Comparison of ENCODE assay signal across 8 mouse cellular contexts in genomic region chr2:135361798-135362197, GRCm38 (mm10).
A peak's percentile ranks its signal among the peaks of the same experiment; 100 is the strongest.
DNase-seq lines count a peak whose midpoint lies in the region; ATAC-seq and TF ChIP-seq lines count a peak whose summit lies in the region.

No protein-coding gene starts in this region.

- H3K27ac ChIP-seq in hindbrain, embryonic 11.5 days (ENCODE audit: low read depth, low read length), result no peak overlapping the region
- no peak overlapping the region for H3K27ac ChIP-seq in hindbrain, embryonic 10.5 days
- H3K27ac ChIP-seq in cortical plate, adult 2 months (ENCODE audit: insufficient read depth, low read length), result no peak overlapping the region

- H3K4me3 ChIP-seq in hindbrain, embryonic 11.5 days (ENCODE audit: low read depth, low read length), result no peak overlapping the region
- no peak overlapping the region for H3K4me3 ChIP-seq in hindbrain, embryonic 10.5 days
- no peak overlapping the region for H3K4me3 ChIP-seq in cortical plate, adult 2 months (ENCODE audit: insufficient read depth, low read length)

- WGBS in hindbrain, embryonic 11.5 days, result 36% methylated on average over 1 of the region's 1 CpGs
- 33% methylated on average over 1 of the region's 1 CpGs for WGBS in hindbrain, embryonic 10.5 days

- H3K9ac ChIP-seq in hindbrain, embryonic 11.5 days (ENCODE audit: low read depth, low read length), result no peak overlapping the region

- TF ChIP-seq POLR2A in cortical plate, adult 2 months (IDR thresholded peaks at IDR 0.05; ENCODE audit: extremely low read depth, insufficient read depth, low read length), result no peak

- peak; percentile 43; the same call in 1 of the 2 replicates for ATAC-seq in hindbrain, embryonic 11.5 days (ENCODE audit: low FRiP score)

- H3K4me2 ChIP-seq in hindbrain, embryonic 11.5 days (replicated peaks; ENCODE audit: low read depth, low read length), result no peak overlapping the region

- no peaks in the 10 kb centered on the region for H3K4me1 ChIP-seq in hindbrain, embryonic 11.5 days (replicated peaks; ENCODE audit: control insufficient read depth, insufficient read depth, low read length)
- no peaks in the 10 kb centered on the region for H3K4me1 ChIP-seq in hindbrain, embryonic 10.5 days (replicated peaks)
- no peaks in the 10 kb centered on the region; the same call in 1 of the 2 replicates for H3K4me1 ChIP-seq in cortical plate, adult 2 months (ENCODE audit: control insufficient read depth, insufficient read depth, low read length)

- H3K27me3 ChIP-seq in hindbrain, embryonic 11.5 days (ENCODE audit: control insufficient read depth, insufficient read depth, low read length), result no peaks in the 10 kb centered on the region
- no peaks in the 10 kb centered on the region for H3K27me3 ChIP-seq in hindbrain, embryonic 10.5 days (ENCODE audit: insufficient read depth, poor library complexity, severe bottlenecking)

- H3K36me3 ChIP-seq in hindbrain, embryonic 11.5 days (ENCODE audit: control insufficient read depth, insufficient read depth, low read length), result no peaks in the 10 kb centered on the region
- no peaks in the 10 kb centered on the region for H3K36me3 ChIP-seq in hindbrain, embryonic 10.5 days

- H3K9me3 ChIP-seq in hindbrain, embryonic 11.5 days (ENCODE audit: control insufficient read depth, low read length), result no peaks in the 10 kb centered on the region
- H3K9me3 ChIP-seq in hindbrain, embryonic 10.5 days, result no peaks in the 10 kb centered on the region

- TF ChIP-seq CTCF in cortical plate, adult 2 months (IDR thresholded peaks at IDR 0.05; ENCODE audit: extremely low read depth, insufficient read depth, low read length), result peak; percentile 44

- peak; percentile 78 for DNase-seq in hindbrain, embryonic 11.5 days (ENCODE audit: low spot score)
- DNase-seq in hindbrain, embryonic 10.5 days (ENCODE audit: low spot score), result no peak
- DNase-seq in urinary bladder, postnatal 14 days (ENCODE audit: low spot score), result peak; percentile 11
- no peak for DNase-seq in urinary bladder, postnatal 36 days (ENCODE audit: low spot score in 2 of 2)
- DNase-seq in kidney, postnatal 36 days, result peak; percentile 16 to 32
- DNase-seq in naive thymus-derived CD4-positive, alpha-beta T cell, adult 2 months (ENCODE audit: low read depth), result peak; percentile 27
- DNase-seq in adrenal gland, postnatal 25 days, result no peak

Comparison
In these comparisons a context has a peak if more than half of its experiments do, and no peak if none do; other contexts are left out.
1. DNase-seq: peak in hindbrain, embryonic 11.5 days (single experiment), urinary bladder, postnatal 14 days (single experiment), kidney, postnatal 36 days (2 of 2) and naive thymus-derived CD4-positive, alpha-beta T cell, adult 2 months (single experiment); none in hindbrain, embryonic 10.5 days (single experiment), urinary bladder, postnatal 36 days (0 of 2) and adrenal gland, postnatal 25 days (single experiment).